In genomic region chr15:101221298-101222104, GRCm38 (mm10) we compare ENCODE assay signal across 7 mouse cellular contexts. TPM values are rescaled to one million over a fixed set of nuclear protein-coding genes. Genes with fewer than 3 reads are reported as not detected.
A peak's percentile ranks its signal among the peaks of the same experiment; 100 is the strongest.
DNase-seq lines count a peak whose midpoint lies in the region; ATAC-seq and TF ChIP-seq lines count a peak whose summit lies in the region.

No protein-coding gene starts in this region.

- no peak overlapping the region for H3ac ChIP-seq in myocyte (ENCODE audit: control insufficient read depth, insufficient read length)

- no peaks in the 10 kb centered on the region for H3K79me2 ChIP-seq in myocyte (ENCODE audit: control insufficient read depth, insufficient read depth)

- WGBS in embryonic facial prominence, embryonic 15.5 days = 1% methylated on average over 14 of the region's 14 CpGs
- WGBS in heart, embryonic 11.5 days (ENCODE audit: insufficient replicate concordance) = 2% methylated on average over 14 of the region's 14 CpGs
- 7% methylated on average over 14 of the region's 14 CpGs for WGBS in kidney, postnatal 0 days
- 5% methylated on average over 14 of the region's 14 CpGs for WGBS in stomach, postnatal 0 days

- H3K36me3 ChIP-seq in embryonic facial prominence, embryonic 15.5 days = no peaks in the 10 kb centered on the region
- no peaks in the 10 kb centered on the region for H3K36me3 ChIP-seq in heart, embryonic 11.5 days (ENCODE audit: control insufficient read depth, insufficient read depth, low read length)
- H3K36me3 ChIP-seq in kidney, postnatal 0 days (ENCODE audit: insufficient read depth, low read length) = no peaks in the 10 kb centered on the region
- H3K36me3 ChIP-seq in myocyte (ENCODE audit: control insufficient read depth, insufficient read depth) = no peaks in the 10 kb centered on the region
- no peaks in the 10 kb centered on the region for H3K36me3 ChIP-seq in stomach, postnatal 0 days (ENCODE audit: control insufficient read depth, insufficient read depth, low read length)

- peak; percentile 92 for TF ChIP-seq CTCF in kidney, postnatal 0 days (IDR thresholded peaks at IDR 0.05; ENCODE audit: low read depth)
- TF ChIP-seq CTCF in stomach, postnatal 0 days (IDR thresholded peaks at IDR 0.05; ENCODE audit: low read depth) = peak; percentile 96

- ATAC-seq in embryonic facial prominence, embryonic 15.5 days (ENCODE audit: insufficient number of reproducible peaks, low FRiP score, low TSS enrichment, low read depth) = peak; percentile 45; the same call in 1 of the 2 replicates
- 0 out of 2 replicates have a peak, but pooled peaks have one; percentile 54 for ATAC-seq in heart, embryonic 11.5 days (replicated peaks; ENCODE audit: insufficient number of reproducible peaks, low FRiP score, low TSS enrichment)
- ATAC-seq in kidney, postnatal 0 days (replicated peaks; ENCODE audit: low FRiP score, low read depth) = peak; percentile 35; the same call in 1 of the 2 replicates
- peak; percentile 73 for ATAC-seq in stomach, postnatal 0 days (ENCODE audit: low FRiP score, low TSS enrichment)

- peak overlapping the region; percentile 88 for H3K27ac ChIP-seq in embryonic facial prominence, embryonic 15.5 days (replicated peaks)
- no peak overlapping the region for H3K27ac ChIP-seq in heart, embryonic 11.5 days (ENCODE audit: low read depth, low read length)
- H3K27ac ChIP-seq in kidney, postnatal 0 days = no peak overlapping the region
- peak overlapping the region; percentile 19 for H3K27ac ChIP-seq in stomach, postnatal 0 days (replicated peaks)

- H3K4me2 ChIP-seq in embryonic facial prominence, embryonic 15.5 days (replicated peaks) = peak overlapping the region; percentile 37
- H3K4me2 ChIP-seq in heart, embryonic 11.5 days = peak overlapping the region; percentile 64
- H3K4me2 ChIP-seq in kidney, postnatal 0 days (ENCODE audit: low read length) = peak overlapping the region; percentile 52
- peak overlapping the region; percentile 85 for H3K4me2 ChIP-seq in myocyte (ENCODE audit: low read depth)
- peak overlapping the region; percentile 52 for H3K4me2 ChIP-seq in stomach, postnatal 0 days (replicated peaks; ENCODE audit: low read depth)

- H3K27me3 ChIP-seq in embryonic facial prominence, embryonic 15.5 days = no peaks in the 10 kb centered on the region
- peaks cover 29% of the 10 kb centered on the region for H3K27me3 ChIP-seq in heart, embryonic 11.5 days (ENCODE audit: control insufficient read depth, insufficient read depth, low read length)
- 0 out of 2 replicates have a peak, but pooled peaks cover 9% of the 10 kb centered on the region for H3K27me3 ChIP-seq in kidney, postnatal 0 days (ENCODE audit: insufficient read depth, low read length)
- H3K27me3 ChIP-seq in myocyte (ENCODE audit: control insufficient read depth, insufficient read depth, insufficient read length) = no peaks in the 10 kb centered on the region
- H3K27me3 ChIP-seq in stomach, postnatal 0 days (ENCODE audit: control insufficient read depth, insufficient read depth, low read length) = no peaks in the 10 kb centered on the region

- no peaks in the 10 kb centered on the region for H3K9me3 ChIP-seq in embryonic facial prominence, embryonic 15.5 days (replicated peaks)
- H3K9me3 ChIP-seq in heart, embryonic 11.5 days (replicated peaks; ENCODE audit: control insufficient read depth, low read length) = no peaks in the 10 kb centered on the region
- H3K9me3 ChIP-seq in kidney, postnatal 0 days (replicated peaks; ENCODE audit: low read length) = no peaks in the 10 kb centered on the region
- no peaks in the 10 kb centered on the region for H3K9me3 ChIP-seq in stomach, postnatal 0 days (ENCODE audit: control insufficient read depth, low read length)

- peak overlapping the region; percentile 26 for H3K4me3 ChIP-seq in embryonic facial prominence, embryonic 15.5 days (replicated peaks)
- peak overlapping the region; percentile 36 for H3K4me3 ChIP-seq in heart, embryonic 11.5 days (ENCODE audit: low read depth, low read length)
- H3K4me3 ChIP-seq in kidney, postnatal 0 days (replicated peaks; ENCODE audit: low read depth, low read length) = peak overlapping the region; percentile 27; the same call in 1 of the 2 replicates
- H3K4me3 ChIP-seq in myocyte = peak overlapping the region; percentile 8
- H3K4me3 ChIP-seq in stomach, postnatal 0 days (ENCODE audit: low read depth, low read length) = peak overlapping the region; percentile 24

- no peak for TF ChIP-seq POLR2A in myocyte (IDR thresholded peaks at IDR 0.05; ENCODE audit: insufficient read length, low read depth)

- peaks cover 62% of the 10 kb centered on the region for H3K4me1 ChIP-seq in embryonic facial prominence, embryonic 15.5 days
- peaks cover 10% of the 10 kb centered on the region for H3K4me1 ChIP-seq in heart, embryonic 11.5 days (ENCODE audit: control insufficient read depth, insufficient read depth, low read length)
- peaks cover 12% of the 10 kb centered on the region; the same call in 1 of the 2 replicates for H3K4me1 ChIP-seq in kidney, postnatal 0 days (replicated peaks; ENCODE audit: insufficient read depth, low read length)
- H3K4me1 ChIP-seq in stomach, postnatal 0 days (replicated peaks; ENCODE audit: control insufficient read depth, insufficient read depth) = peaks cover 11% of the 10 kb centered on the region; the same call in 1 of the 2 replicates

- H3K9ac ChIP-seq in embryonic facial prominence, embryonic 15.5 days = no peak overlapping the region
- H3K9ac ChIP-seq in heart, embryonic 11.5 days (ENCODE audit: low read depth, low read length) = peak overlapping the region; percentile 56
- 0 out of 2 replicates have a peak overlapping the region, but pooled peaks have one; percentile 31 for H3K9ac ChIP-seq in kidney, postnatal 0 days (ENCODE audit: low read depth, low read length)
- H3K9ac ChIP-seq in stomach, postnatal 0 days (ENCODE audit: low read length) = no peak overlapping the region

- no peak for TF ChIP-seq EP300 in stomach, postnatal 0 days (optimal IDR thresholded peaks at IDR 0.05)

- peak; percentile 93 for DNase-seq in adrenal gland, postnatal 25 days
- DNase-seq in kidney, postnatal 0 days (ENCODE audit: low spot score) = peak; percentile 93
- DNase-seq in liver = peak; percentile 58
- DNase-seq in stomach, postnatal 0 days (ENCODE audit: low spot score) = peak; percentile 91

TF ChIP-seq in myocyte, 11 proteins besides CTCF, POLR2A, EP300 and RAD21:
- TF ChIP-seq POLR2AphosphoS2 (IDR thresholded peaks at IDR 0.05; ENCODE audit: insufficient read length, low read depth) = no peak
- TF ChIP-seq USF1 (IDR thresholded peaks at IDR 0.05; ENCODE audit: low read depth) = no peak
- TF ChIP-seq SRF (IDR thresholded peaks at IDR 0.05; ENCODE audit: control insufficient read depth, insufficient read length, low read depth) = no peak
- TF ChIP-seq MYOG (IDR thresholded peaks at IDR 0.05; ENCODE audit: control insufficient read depth in 1 of 3, insufficient read depth in 1 of 3, insufficient read length in 2 of 3, low read depth in 2 of 3) = peak in 2 of 3 experiments; percentile 43 to 68
- no peak for TF ChIP-seq E2F4 (IDR thresholded peaks at IDR 0.05; ENCODE audit: insufficient read depth)
- TF ChIP-seq MAX (IDR thresholded peaks at IDR 0.05; ENCODE audit: low read depth) = peak; percentile 17
- TF ChIP-seq MYOD1 (IDR thresholded peaks at IDR 0.05; ENCODE audit: control insufficient read depth in 1 of 3, insufficient read length in 2 of 3, low read depth in 2 of 3) = peak in 2 of 3 experiments; percentile 49 to 51
- TF ChIP-seq REST (IDR thresholded peaks at IDR 0.05; ENCODE audit: insufficient read depth, insufficient read length) = no peak

RNA-seq across cellular contexts. Expression of gene Grasp, which starts 2.5 kb away (rescaled TPM):
- total RNA-seq in adrenal gland, postnatal 25 days (2021) = 9.8 and 16.3 TPM in 2 replicates
- 11.4 and 15.1 TPM in 2 replicates for polyA plus RNA-seq in embryonic facial prominence, embryonic 15.5 days (2015; fragmentation: Nextera tagmentation; extraction: Ambion mirVana)
- 4.1 TPM in 2 replicates for polyA plus RNA-seq in heart, embryonic 11.5 days (2014; fragmentation: Nextera tagmentation; extraction: Ambion mirVana)
- polyA plus RNA-seq in kidney, postnatal 0 days (2015; fragmentation: Nextera tagmentation; extraction: Ambion mirVana) = 3.7 and 4.0 TPM in 2 replicates
- 11.0 TPM for polyA plus RNA-seq in myocyte (2012; fragmentation: generic; extraction: Trizol)
- 2.0 TPM in 2 replicates for polyA plus RNA-seq in stomach, postnatal 0 days (2015; fragmentation: Nextera tagmentation; extraction: Ambion mirVana)

RNA-seq across cellular contexts. Expression of gene Nr4a1, which starts 32.6 kb away (rescaled TPM):
- total RNA-seq in adrenal gland, postnatal 25 days (2021) = 98.7 and 131 TPM in 2 replicates
- polyA plus RNA-seq in embryonic facial prominence, embryonic 15.5 days (2015; fragmentation: Nextera tagmentation; extraction: Ambion mirVana) = 16.0 and 16.4 TPM in 2 replicates
- 7.5 and 8.1 TPM in 2 replicates for polyA plus RNA-seq in heart, embryonic 11.5 days (2014; fragmentation: Nextera tagmentation; extraction: Ambion mirVana)
- 8.6 and 9.5 TPM in 2 replicates for polyA plus RNA-seq in kidney, postnatal 0 days (2015; fragmentation: Nextera tagmentation; extraction: Ambion mirVana)
- 15.3 TPM for polyA plus RNA-seq in myocyte (2012; fragmentation: generic; extraction: Trizol)
- polyA plus RNA-seq in stomach, postnatal 0 days (2015; fragmentation: Nextera tagmentation; extraction: Ambion mirVana) = 9.4 and 17.1 TPM in 2 replicates

RNA-seq across cellular contexts. Expression of gene Acvr1b, which starts 47.6 kb away (rescaled TPM):
- total RNA-seq in adrenal gland, postnatal 25 days (2021) = 9.0 and 11.2 TPM in 2 replicates
- 10.5 and 11.4 TPM in 2 replicates for polyA plus RNA-seq in embryonic facial prominence, embryonic 15.5 days (2015; fragmentation: Nextera tagmentation; extraction: Ambion mirVana)
- 8.0 and 8.9 TPM in 2 replicates for polyA plus RNA-seq in heart, embryonic 11.5 days (2014; fragmentation: Nextera tagmentation; extraction: Ambion mirVana)
- 5.8 and 6.4 TPM in 2 replicates for polyA plus RNA-seq in kidney, postnatal 0 days (2015; fragmentation: Nextera tagmentation; extraction: Ambion mirVana)
- 5.3 TPM for polyA plus RNA-seq in myocyte (2012; fragmentation: generic; extraction: Trizol)
- 6.9 and 8.1 TPM in 2 replicates for polyA plus RNA-seq in stomach, postnatal 0 days (2015; fragmentation: Nextera tagmentation; extraction: Ambion mirVana)

Comparison
In these comparisons a context has a peak if more than half of its experiments do, and no peak if none do; other contexts are left out.
1. H3K27ac ChIP-seq: peak in embryonic facial prominence, embryonic 15.5 days (single experiment) and stomach, postnatal 0 days (single experiment); none in heart, embryonic 11.5 days (single experiment) and kidney, postnatal 0 days (single experiment).
2. H3K9ac ChIP-seq: peak in heart, embryonic 11.5 days (single experiment) and kidney, postnatal 0 days (single experiment); none in embryonic facial prominence, embryonic 15.5 days (single experiment) and stomach, postnatal 0 days (single experiment).
3. Peak in every context shown above with its lines, with median percentiles within 50 percentile points of each other: DNase-seq, ATAC-seq, H3K4me2 ChIP-seq and H3K4me3 ChIP-seq.